Mouse (Mus musculus) kidney, embryonic 14.5 days (tissue): ENCODE measurements around the gene Msrb2. TPM values are rescaled to one million over a fixed set of nuclear protein-coding genes. Genes with fewer than 3 reads are reported as not detected.

Experiments used
- ATAC-seq: fragments of 200-750 bp; cut with Nextera tagmentation; 2 replicates; pipeline ENCODE4 v1.8.0; 2017; ENCODE audit warnings: moderate number of reproducible peaks, mild to moderate bottlenecking, moderate TSS enrichment, moderate library complexity; ENCODE audit not compliant: low FRiP score, low TSS enrichment
- H3K27ac ChIP-seq: fragments of 300-500 bp; sonication (generic); 2 replicates; pipeline ENCODE4 v1.5.1; 2014; ENCODE audit warnings: low read depth, mild to moderate bottlenecking, low read length, moderate library complexity, mixed read lengths
- H3K27me3 ChIP-seq: fragments of 300-500 bp; sonication (generic); 2 replicates; pipeline ENCODE4 v1.6.1; 2014; ENCODE audit warnings: mild to moderate bottlenecking, low read length; ENCODE audit not compliant: control insufficient read depth, insufficient read depth
- H3K36me3 ChIP-seq: fragments of 300-500 bp; sonication (generic); 2 replicates; pipeline ENCODE4 v1.6.1; 2014; ENCODE audit warnings: low read length, mixed read lengths; ENCODE audit not compliant: control insufficient read depth, insufficient read depth
- H3K4me1 ChIP-seq: fragments of 300-500 bp; sonication (generic); 2 replicates; pipeline ENCODE4 v1.6.1; 2014; ENCODE audit warnings: low read length, mixed read lengths; ENCODE audit not compliant: control insufficient read depth, insufficient read depth
- H3K4me2 ChIP-seq: fragments of 300-500 bp; sonication (generic); replicated peaks from 2 replicates; pipeline ENCODE4 v1.6.1; 2014; ENCODE audit warnings: low read depth, mild to moderate bottlenecking, low read length
- H3K4me3 ChIP-seq: fragments of 300-500 bp; sonication (generic); 2 replicates; pipeline ENCODE4 v1.5.1; 2014; ENCODE audit warnings: mild to moderate bottlenecking, low read length
- H3K9ac ChIP-seq: fragments of 300-500 bp; sonication (generic); 2 replicates; pipeline ENCODE4 v1.6.1; 2014; ENCODE audit warnings: low read depth, mild to moderate bottlenecking, low read length, moderate library complexity
- H3K9me3 ChIP-seq: fragments of 300-500 bp; sonication (generic); 2 replicates; pipeline ENCODE4 v1.6.1; 2016; ENCODE audit warnings: low read length; ENCODE audit not compliant: control insufficient read depth
- WGBS: fragments of 180-500 bp; shearing (Covaris S2); extraction: QIAGEN DNeasy Blood & Tissue Kit; methylation state at CpG from one replicate; pipeline ENCODE4 v1.1.7; 2014; 5-methylcytosine and 5-hydroxymethylcytosine counted together
- polyA plus RNA-seq: library from polyadenylated mRNA; unstranded; fragments of >200 nt; fragmentation: Nextera tagmentation; extraction: Ambion mirVana; gene quantifications from 2 replicates; pipeline ENCODE4 v1.2.1, GENCODE M21; 2014

Gene Msrb2
- polyA plus RNA-seq, 1 experiment from 2014 or later = 33.3 TPM

GRCm38 (mm10) chr2:19414222-19414965 is 43.2 kb downstream of the Msrb2 start:
- peak overlapping the region; percentile 20; the same call in 1 of the 2 replicates for H3K4me3 ChIP-seq
- no peaks in the 10 kb centered on the region for H3K9me3 ChIP-seq
- peak; percentile 62; the same call in 1 of the 2 replicates for ATAC-seq
- no peaks in the 10 kb centered on the region for H3K4me1 ChIP-seq
- no peaks in the 10 kb centered on the region for H3K36me3 ChIP-seq
- H3K4me2 ChIP-seq = peak overlapping the region; percentile 42
- 22% methylated on average over 19 of the region's 19 CpGs for WGBS
- no peak overlapping the region for H3K27ac ChIP-seq
- no peak overlapping the region for H3K9ac ChIP-seq
- no peaks in the 10 kb centered on the region; the same call in 1 of the 2 replicates for H3K27me3 ChIP-seq

- Histone ChIP-seq H3K4me2 (peak overlapping the region; percentile 42), H3K36me3 (no peaks in the 10 kb centered on the region), H3K27me3 (no peaks in the 10 kb centered on the region; the same call in 1 of the 2 replicates), H3K27ac (no peak overlapping the region), H3K4me1 (no peaks in the 10 kb centered on the region), H3K9me3 (no peaks in the 10 kb centered on the region), H3K9ac (no peak overlapping the region), H3K4me3 (peak overlapping the region; percentile 20; the same call in 1 of the 2 replicates)
- peak; percentile 61; the same call in 1 of the 2 replicates for ATAC-seq
- 2% methylated on average over 6 of the region's 6 CpGs for WGBS
Observed at GRCm38 (mm10) chr2:19415063-19415521, 43.9 kb downstream of the Msrb2 start.

- 72% methylated on average over 6 of the region's 6 CpGs for WGBS
Observed at GRCm38 (mm10) chr2:19416066-19416465, 44.8 kb downstream of the Msrb2 start.

GRCm38 (mm10) chr2:19419686-19420345 is 48.6 kb downstream of the Msrb2 start:
- H3K27me3 ChIP-seq = peaks cover 11% of the 10 kb centered on the region
- H3K27ac ChIP-seq = no peak overlapping the region
- no peak for ATAC-seq

More at GRCm38 (mm10) chr2:19416066-19416465, 44.8 kb downstream of the Msrb2 start:
- Histone ChIP-seq H3K4me3 (no peak overlapping the region), H3K9ac (no peak overlapping the region), H3K9me3 (no peaks in the 10 kb centered on the region), H3K27me3 (no peaks in the 10 kb centered on the region; the same call in 1 of the 2 replicates), H3K4me1 (no peaks in the 10 kb centered on the region), H3K36me3 (no peaks in the 10 kb centered on the region), H3K4me2 (no peak overlapping the region), H3K27ac (no peak overlapping the region)
- no peak for ATAC-seq

GRCm38 (mm10) chr2:19422226-19422625 is 51.0 kb downstream of the Msrb2 start:
- no peaks in the 10 kb centered on the region for H3K4me1 ChIP-seq
- no peak overlapping the region for H3K4me2 ChIP-seq
- H3K9ac ChIP-seq = no peak overlapping the region
- no peak for ATAC-seq
- peaks cover 16% of the 10 kb centered on the region; the same call in 1 of the 2 replicates for H3K27me3 ChIP-seq
- H3K9me3 ChIP-seq = no peaks in the 10 kb centered on the region
- no peak overlapping the region for H3K27ac ChIP-seq
- H3K36me3 ChIP-seq = no peaks in the 10 kb centered on the region
- H3K4me3 ChIP-seq = no peak overlapping the region

More at GRCm38 (mm10) chr2:19419686-19420345, 48.6 kb downstream of the Msrb2 start:
- Histone ChIP-seq H3K9ac (no peak overlapping the region), H3K4me2 (no peak overlapping the region), H3K4me1 (no peaks in the 10 kb centered on the region), H3K4me3 (no peak overlapping the region), H3K9me3 (no peaks in the 10 kb centered on the region), H3K36me3 (no peaks in the 10 kb centered on the region)
- WGBS = 58% methylated on average over 1 of the region's 1 CpGs

GRCm38 (mm10) chr2:19423086-19423485 is 51.8 kb downstream of the Msrb2 start:
- H3K9me3 ChIP-seq = no peaks in the 10 kb centered on the region
- no peak for ATAC-seq
- no peak overlapping the region for H3K4me2 ChIP-seq
- no peaks in the 10 kb centered on the region for H3K4me1 ChIP-seq
- H3K27ac ChIP-seq = no peak overlapping the region
- H3K4me3 ChIP-seq = no peak overlapping the region
- H3K27me3 ChIP-seq = peaks cover 22% of the 10 kb centered on the region; the same call in 1 of the 2 replicates
- no peak overlapping the region for H3K9ac ChIP-seq
- no peaks in the 10 kb centered on the region for H3K36me3 ChIP-seq
- 84% methylated on average over 6 of the region's 6 CpGs for WGBS

- no peaks in the 10 kb centered on the region for H3K4me1 ChIP-seq
- no peak overlapping the region for H3K4me2 ChIP-seq
- H3K9ac ChIP-seq = no peak overlapping the region
- no peak overlapping the region for H3K27ac ChIP-seq
- peaks cover 67% of the 10 kb centered on the region for H3K27me3 ChIP-seq
- H3K9me3 ChIP-seq = no peaks in the 10 kb centered on the region
- no peak overlapping the region for H3K4me3 ChIP-seq
- WGBS = 2% methylated on average over 10 of the region's 10 CpGs
- H3K36me3 ChIP-seq = no peaks in the 10 kb centered on the region
- peak; percentile 69; the same call in 1 of the 2 replicates for ATAC-seq
Observed at GRCm38 (mm10) chr2:19429031-19429430, 57.8 kb downstream of the Msrb2 start.

GRCm38 (mm10) chr2:19429691-19430690 is 58.8 kb downstream of the Msrb2 start:
- Histone ChIP-seq H3K36me3 (no peaks in the 10 kb centered on the region), H3K9me3 (no peaks in the 10 kb centered on the region), H3K27ac (no peak overlapping the region), H3K9ac (no peak overlapping the region), H3K27me3 (peaks cover 75% of the 10 kb centered on the region), H3K4me2 (no peak overlapping the region), H3K4me3 (no peak overlapping the region), H3K4me1 (no peaks in the 10 kb centered on the region)
- WGBS = 4% methylated on average over 31 of the region's 31 CpGs
- no peak for ATAC-seq
